Mouse (Mus musculus) E14TG2a.4 (cell line): ENCODE measurements at regions not wholly inside any gene's neighbourhood (a gene's known extent, or its start where the extent isn't known, plus 50 kb on each side); places are given as distances from the start of the nearest gene placed in this dataset.

Experiments used
- CTCF ChIP-seq: conservative IDR thresholded peaks from 2 replicates; pipeline ENCODE4 v1.5.1; 2014; ENCODE audit warnings: low read length
- NANOG ChIP-seq: IDR thresholded peaks from 2 replicates; pipeline ENCODE4 v1.6.1; 2014; ENCODE audit warnings: borderline replicate concordance, low read length, mixed read lengths

- TF ChIP-seq CTCF (no peak), NANOG (no peak)
Measured at GRCm38 (mm10) chr4:8955306-8955705, 716.5 kb upstream of the Car8 start.
